Mouse (Mus musculus) erythroblast, embryonic 14.5 days (primary cell): ENCODE measurements around the gene Gm20479.

Experiments
- GATA1 ChIP-seq: IDR thresholded peaks from 2 replicates; pipeline ENCODE4 v1.6.1; 2012; ENCODE audit warnings: low read length, inconsistent platforms, mixed read lengths
- TAL1 ChIP-seq: IDR thresholded peaks from 3 replicates; pipeline ENCODE4 v1.6.1; 2012; ENCODE audit warnings: low read length, inconsistent platforms, mixed read lengths

GRCm38 (mm10) chr7:27356861-27357594 lies at the start of gene Gm20479:
- no peak for TF ChIP-seq GATA1
- no peak for TF ChIP-seq TAL1
